Mouse (Mus musculus): ENCODE results near the gene Enpep.

Enpep gene

GRCm38 (mm10) chr3:129250997-129251396 is 81.5 kb downstream of the Enpep start:
- no peak for DNase-seq (ENCODE audit: low read depth, low spot score)

DNA sequence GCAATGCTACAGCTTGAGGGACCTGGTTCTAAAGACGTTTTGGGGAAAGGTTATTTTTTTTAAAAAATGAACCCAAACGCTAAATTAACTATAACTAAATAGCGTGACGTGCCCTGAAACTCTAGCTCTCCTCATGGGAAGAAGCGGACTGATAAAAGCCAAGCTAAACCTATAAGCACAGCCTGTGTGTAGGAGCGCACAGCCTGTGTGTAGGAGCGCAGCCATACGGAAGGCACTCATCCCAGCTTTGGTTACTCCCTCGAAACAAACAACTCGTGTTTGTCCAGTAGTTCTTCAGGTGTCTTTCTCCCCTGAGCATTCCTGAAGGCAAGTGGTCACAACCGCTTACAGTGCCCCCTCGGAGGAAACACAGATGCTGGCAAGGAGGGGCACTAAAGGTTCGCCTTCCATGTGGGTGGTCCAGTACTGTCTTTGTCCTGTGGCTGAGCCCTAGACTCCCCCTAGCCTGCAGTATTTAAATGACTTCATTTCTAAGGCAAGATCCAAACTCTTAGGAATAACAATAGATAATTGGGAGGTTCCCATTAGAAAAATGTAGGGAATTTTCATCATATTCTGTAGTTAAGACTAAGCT is 93.8 kb downstream of the Enpep start:
- no peak for DNase-seq (ENCODE audit: low read depth, low spot score)

- DNase-seq (ENCODE audit: low read depth, low spot score), result no peak
Measured at GRCm38 (mm10) chr3:129238010-129238409, 94.5 kb downstream of the Enpep start.

DNA sequence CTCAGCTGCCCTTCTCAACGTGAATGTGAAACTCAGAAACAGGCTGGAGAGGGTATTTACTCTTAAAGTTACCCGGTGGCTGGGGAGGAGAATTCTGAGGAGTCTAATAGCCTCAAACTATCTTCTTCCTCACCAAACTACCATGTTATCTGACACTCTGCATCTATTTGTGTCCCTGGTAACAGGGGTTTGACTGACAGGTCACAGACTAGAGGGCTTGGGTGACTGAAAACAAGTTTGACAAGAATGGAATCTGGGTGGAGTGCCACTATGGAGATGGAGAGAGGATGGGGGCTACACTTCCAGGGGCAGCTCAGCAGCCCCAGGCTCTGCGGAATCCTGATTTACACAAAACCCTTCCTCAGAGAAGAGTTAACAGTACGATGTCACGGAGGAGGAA is 105.2 kb downstream of the Enpep start:
- no peak for DNase-seq (ENCODE audit: low read depth, low spot score)

GRCm38 (mm10) chr3:129226681-129227080 is 105.8 kb downstream of the Enpep start:
- no peak for DNase-seq (ENCODE audit: low read depth, low spot score)

- DNase-seq (ENCODE audit: low read depth, low spot score), result no peak
Measured at GRCm38 (mm10) chr3:129225577-129226289, 106.8 kb downstream of the Enpep start.

DNA sequence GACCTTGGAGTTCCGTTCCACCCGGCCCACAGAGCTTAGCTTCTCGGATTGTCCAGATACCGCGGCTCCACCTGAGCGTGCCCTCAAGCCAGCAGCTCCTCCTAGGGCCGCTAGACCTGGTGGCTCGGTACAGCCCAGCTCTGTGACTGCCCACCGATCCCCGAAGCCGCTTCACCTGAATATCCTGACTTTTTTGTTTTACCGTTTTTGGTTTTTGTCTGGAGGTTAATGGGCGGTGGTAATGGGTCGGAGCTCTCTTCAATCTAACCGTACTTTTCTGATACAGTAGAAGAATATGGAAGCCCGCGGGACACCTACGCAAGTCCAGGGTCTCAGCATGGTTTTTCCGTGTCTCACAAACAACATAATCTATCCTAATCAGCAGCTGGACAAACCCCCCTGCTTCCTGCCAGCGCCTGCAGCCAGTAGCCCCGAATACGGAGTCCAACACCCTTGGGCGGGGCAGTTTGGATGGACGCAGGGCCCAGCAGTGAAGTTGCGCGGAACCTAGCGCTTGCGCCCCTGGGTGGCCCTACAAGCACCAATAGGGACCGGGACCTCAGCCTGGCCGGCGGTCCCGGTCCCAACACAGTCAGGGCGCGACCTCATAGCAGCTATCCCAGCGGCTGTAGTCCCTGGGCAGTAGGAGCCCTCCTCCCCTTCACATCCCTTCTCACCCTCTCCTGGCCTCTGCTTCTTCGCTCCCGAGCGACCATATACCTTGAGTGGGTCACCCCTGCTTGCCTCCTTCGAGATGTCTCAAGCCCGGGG is 107.5 kb downstream of the Enpep start:
- DNase-seq (ENCODE audit: low read depth, low spot score), result no peak

DNA sequence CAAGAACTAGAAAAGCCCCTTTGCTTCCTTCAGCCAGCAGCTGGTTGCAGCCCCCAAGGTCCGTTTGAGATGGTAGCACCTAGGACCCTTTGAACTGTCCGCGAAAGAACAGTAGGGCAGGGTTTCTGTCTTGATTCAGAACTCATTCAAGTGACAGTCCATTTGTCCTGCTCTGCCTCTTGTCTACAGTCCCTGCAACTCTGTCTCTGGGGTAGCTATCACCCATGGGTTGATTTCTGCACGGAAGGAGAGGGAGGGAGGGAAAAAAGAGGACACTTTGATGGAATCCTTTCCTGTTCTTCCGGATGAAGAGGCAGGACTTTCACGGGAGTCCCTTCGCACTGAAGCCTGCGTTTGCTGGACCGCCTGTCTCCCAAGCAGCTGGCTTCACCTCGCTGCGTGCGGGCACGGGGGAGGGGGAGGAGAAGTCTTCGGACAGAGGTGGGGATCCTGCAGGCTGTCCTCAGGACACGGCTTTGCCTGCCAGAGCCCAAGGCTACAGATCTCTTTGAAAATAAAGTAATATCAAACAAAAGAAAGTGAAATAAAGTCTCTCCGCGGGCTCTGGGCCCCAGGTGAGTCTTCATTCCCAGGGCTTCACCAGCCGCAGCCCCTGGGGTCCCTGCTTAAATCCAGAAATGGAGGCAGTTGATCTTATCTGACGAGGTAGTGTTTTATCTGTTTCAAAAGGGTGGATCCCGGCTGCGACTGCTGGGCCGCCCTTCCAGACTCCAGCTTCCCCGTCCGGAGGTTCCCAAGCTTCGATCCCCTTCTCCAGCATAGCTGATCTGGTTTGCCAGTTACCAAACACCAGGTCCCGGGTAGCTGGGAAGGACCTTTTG is 108.3 kb downstream of the Enpep start:
- no peak for DNase-seq (ENCODE audit: low read depth, low spot score)

GRCm38 (mm10) chr3:129223401-129223800 is 109.1 kb downstream of the Enpep start:
- no peak for DNase-seq (ENCODE audit: low read depth, low spot score)

DNA sequence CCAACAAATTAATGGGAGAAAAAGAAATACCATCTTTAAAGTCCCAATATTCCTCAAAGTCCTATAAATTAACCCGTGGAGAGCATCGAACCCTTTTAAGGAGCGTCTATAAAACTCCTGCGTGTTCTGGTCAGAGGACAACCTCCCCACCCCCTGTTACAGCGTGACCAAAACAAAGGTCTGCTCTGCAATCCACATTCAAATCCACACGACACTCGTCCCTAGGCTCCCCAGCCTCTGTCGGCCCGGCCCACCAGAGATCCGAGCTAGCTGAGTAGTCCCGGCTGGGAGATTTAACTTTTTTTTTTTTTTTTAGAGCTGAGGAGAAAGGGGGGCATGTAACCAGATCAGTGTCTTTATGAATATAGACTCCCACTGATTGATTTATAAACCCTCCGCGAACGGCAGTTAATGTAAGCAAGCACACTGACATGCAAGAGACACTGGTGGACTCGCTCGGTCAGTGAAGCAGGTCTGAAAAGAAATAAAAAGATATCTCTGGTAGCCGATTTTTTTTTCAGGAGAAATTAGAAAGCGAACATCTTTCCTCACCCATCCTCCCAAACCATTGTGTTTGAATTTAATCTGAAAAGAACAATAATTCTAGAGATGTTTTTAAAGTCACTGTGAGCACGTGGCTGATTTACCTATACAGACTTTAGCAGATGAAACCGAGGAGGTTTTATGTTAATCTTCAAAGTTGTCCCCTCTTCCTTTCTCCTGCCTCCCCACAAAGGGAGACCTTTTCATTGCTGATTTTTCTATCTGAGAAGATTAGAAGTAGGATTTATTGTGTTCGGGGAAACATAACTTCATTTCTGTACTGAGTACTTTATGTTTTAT is 109.9 kb downstream of the Enpep start:
- DNase-seq (ENCODE audit: low read depth, low spot score), result no peak

GRCm38 (mm10) chr3:129221380-129222260 is 110.9 kb downstream of the Enpep start:
- no peak for DNase-seq (ENCODE audit: low read depth, low spot score)

- no peak for DNase-seq (ENCODE audit: low read depth, low spot score)
Measured at GRCm38 (mm10) chr3:129220681-129221379, 111.7 kb downstream of the Enpep start.

DNA sequence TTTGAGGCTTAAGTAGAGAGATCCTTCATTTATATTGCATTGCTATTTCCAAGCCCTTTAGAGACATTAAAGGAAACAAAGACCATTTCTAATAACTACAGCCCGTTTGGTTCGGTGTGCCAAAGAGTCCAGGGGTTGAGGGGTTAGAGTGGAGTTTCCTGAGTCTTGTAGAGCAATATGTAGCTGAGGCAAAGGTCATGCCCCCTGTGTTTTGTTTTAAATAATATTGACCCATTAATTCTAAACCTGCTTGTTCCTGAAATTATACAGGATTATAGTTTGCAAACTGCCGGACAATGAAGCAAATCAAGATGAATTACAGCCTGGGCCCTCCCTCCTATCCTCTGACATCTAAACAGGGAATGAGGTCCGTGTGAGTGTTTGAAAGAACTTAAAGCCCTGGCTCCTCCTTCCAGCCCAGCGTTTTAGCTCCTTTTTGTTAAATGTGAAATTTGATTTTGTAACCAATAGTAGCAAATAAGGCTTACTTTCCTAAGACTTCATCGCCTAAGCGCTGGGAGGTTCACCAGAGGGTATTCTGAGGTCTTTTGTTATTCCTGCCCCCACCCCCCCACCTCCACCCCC is 112.3 kb downstream of the Enpep start:
- no peak for DNase-seq (ENCODE audit: low read depth, low spot score)

All from forelimb bud, embryonic 11.5 days (tissue).